Comparison of ENCODE assay signal across 8 mouse cellular contexts in genomic region chr15:78802776-78803391, GRCm38 (mm10). TPM values are rescaled to one million over a fixed set of nuclear protein-coding genes. Genes with fewer than 3 reads are reported as not detected.
A peak's percentile ranks its signal among the peaks of the same experiment; 100 is the strongest.
DNase-seq lines count a peak whose midpoint lies in the region; ATAC-seq and TF ChIP-seq lines count a peak whose summit lies in the region.

TSS of gene Card10 (minus strand) at chr15:78803042.

- H3K9ac ChIP-seq in embryonic facial prominence, embryonic 13.5 days: peak within 1 kb of the TSS; percentile 74
- H3K9ac ChIP-seq in heart, embryonic 16.5 days (ENCODE audit: low read length): peak within 1 kb of the TSS; percentile 94
- peak within 1 kb of the TSS; percentile 65 for H3K9ac ChIP-seq in stomach, embryonic 14.5 days (replicated peaks; ENCODE audit: low read depth, low read length)

- H3K36me3 ChIP-seq in embryonic facial prominence, embryonic 13.5 days: no peaks in the 10 kb centered on the region
- peaks cover 2% of the 10 kb centered on the region; the same call in 1 of the 2 replicates for H3K36me3 ChIP-seq in heart, embryonic 16.5 days (ENCODE audit: control insufficient read depth, insufficient read depth)
- no peaks in the 10 kb centered on the region for H3K36me3 ChIP-seq in stomach, embryonic 14.5 days (ENCODE audit: control insufficient read depth, insufficient read depth, low read length)

- H3K27me3 ChIP-seq in embryonic facial prominence, embryonic 13.5 days: peaks cover 63% of the 10 kb centered on the region
- H3K27me3 ChIP-seq in heart, embryonic 16.5 days (ENCODE audit: control insufficient read depth, insufficient read depth, low read length): peaks cover 9% of the 10 kb centered on the region
- no peaks in the 10 kb centered on the region for H3K27me3 ChIP-seq in stomach, embryonic 14.5 days (ENCODE audit: control insufficient read depth, insufficient read depth, low read length)

- H3K4me3 ChIP-seq in left cerebral cortex, adult 2 months: peak within 1 kb of the TSS; percentile 56
- H3K4me3 ChIP-seq in embryonic facial prominence, embryonic 13.5 days: peak within 1 kb of the TSS; percentile 63
- H3K4me3 ChIP-seq in heart, embryonic 16.5 days (ENCODE audit: low read length): peak within 1 kb of the TSS; percentile 80
- H3K4me3 ChIP-seq in stomach, embryonic 14.5 days (ENCODE audit: low read depth, low read length): peak within 1 kb of the TSS; percentile 65

- H3K4me1 ChIP-seq in embryonic facial prominence, embryonic 13.5 days: peaks cover 41% of the 10 kb centered on the region
- H3K4me1 ChIP-seq in heart, embryonic 16.5 days (ENCODE audit: control insufficient read depth, insufficient read depth, low read length): peaks cover 44% of the 10 kb centered on the region
- peaks cover 10% of the 10 kb centered on the region; the same call in 1 of the 2 replicates for H3K4me1 ChIP-seq in stomach, embryonic 14.5 days (ENCODE audit: control insufficient read depth, insufficient read depth, low read length)

- no peak for TF ChIP-seq CTCF in left cerebral cortex, adult 2 months (IDR thresholded peaks at IDR 0.05)

- 1% methylated on average over 70 of the region's 70 CpGs for WGBS in embryonic facial prominence, embryonic 13.5 days
- under 1% methylated on average over 67 of the region's 70 CpGs for WGBS in heart, embryonic 16.5 days
- 2% methylated on average over 66 of the region's 70 CpGs for WGBS in stomach, embryonic 14.5 days

- intact Hi-C loops in left cerebral cortex, adult 2 months (cut with DNase I): no loop called here

- no peak for DNase-seq in left cerebral cortex, adult 2 months (ENCODE audit: extremely low spot score in 1 of 2, low spot score in 2 of 2)
- no peak for DNase-seq in left cerebral cortex, adult 8-10 months (ENCODE audit: low spot score in 2 of 2)
- DNase-seq in kidney, postnatal 14 days: peak; percentile 86
- peak; percentile 77 to 84 for DNase-seq in lung, postnatal 4 days
- no peak for DNase-seq in cerebellum, adult 9-10 months

- peak within 1 kb of the TSS; percentile 96 for H3K4me2 ChIP-seq in embryonic facial prominence, embryonic 13.5 days
- peak within 1 kb of the TSS; percentile 98 for H3K4me2 ChIP-seq in heart, embryonic 16.5 days (ENCODE audit: low read depth, low read length)
- peak within 1 kb of the TSS; percentile 95 for H3K4me2 ChIP-seq in stomach, embryonic 14.5 days (replicated peaks; ENCODE audit: low read depth, low read length)

- H3K27ac ChIP-seq in left cerebral cortex, adult 2 months: peak within 1 kb of the TSS; percentile 76
- H3K27ac ChIP-seq in embryonic facial prominence, embryonic 13.5 days: no peak within 1 kb of the TSS
- peak within 1 kb of the TSS; percentile 90 for H3K27ac ChIP-seq in heart, embryonic 16.5 days (ENCODE audit: low read length)
- peak within 1 kb of the TSS; percentile 78; the same call in 1 of the 2 replicates for H3K27ac ChIP-seq in stomach, embryonic 14.5 days (ENCODE audit: low read length)

- H3K9me3 ChIP-seq in embryonic facial prominence, embryonic 13.5 days: no peaks in the 10 kb centered on the region
- no peaks in the 10 kb centered on the region for H3K9me3 ChIP-seq in heart, embryonic 16.5 days (replicated peaks; ENCODE audit: control insufficient read depth, low read length)
- H3K9me3 ChIP-seq in stomach, embryonic 14.5 days (ENCODE audit: control insufficient read depth, low read depth, low read length): no peaks in the 10 kb centered on the region

- peak; percentile 40; the same call in 1 of the 2 replicates for ATAC-seq in embryonic facial prominence, embryonic 13.5 days (ENCODE audit: insufficient number of reproducible peaks, insufficient read depth, low FRiP score, low TSS enrichment, low read depth)
- ATAC-seq in heart, embryonic 16.5 days (replicated peaks; ENCODE audit: extremely low read depth, insufficient read depth, low FRiP score): peak; percentile 75
- peak; percentile 59 for ATAC-seq in stomach, embryonic 14.5 days (ENCODE audit: insufficient number of reproducible peaks, insufficient read depth, low FRiP score, low read depth)

RNA-seq across cellular contexts. Expression of gene Card10, which starts in this region (rescaled TPM):
- total RNA-seq in left cerebral cortex, adult 2 months (2021): 1 to 10 TPM; 4.8 TPM
- 1 to 10 TPM; 4.9 to 5.4 (median 5.0) TPM for total RNA-seq in left cerebral cortex, adult 8-10 months (2022)
- polyA plus RNA-seq in embryonic facial prominence, embryonic 13.5 days (2015; fragmentation: Nextera tagmentation; extraction: Ambion mirVana): 3.0 and 3.2 TPM in 2 replicates
- polyA plus RNA-seq in heart, embryonic 16.5 days (2015; fragmentation: Nextera tagmentation; extraction: Ambion mirVana): 6.3 and 7.4 TPM in 2 replicates
- polyA plus RNA-seq in stomach, embryonic 14.5 days (2014; fragmentation: Nextera tagmentation; extraction: Ambion mirVana): 6.5 and 7.6 TPM in 2 replicates

Comparison
In these comparisons a context has a peak if more than half of its experiments do, and no peak if none do; other contexts are left out.
1. DNase-seq: peak in kidney, postnatal 14 days (single experiment) and lung, postnatal 4 days (2 of 2); none in left cerebral cortex, adult 2 months (0 of 2), left cerebral cortex, adult 8-10 months (0 of 2) and cerebellum, adult 9-10 months (single experiment).
2. Peak in every context shown above with its lines, with median percentiles within 50 percentile points of each other: H3K4me3 ChIP-seq, ATAC-seq, H3K4me2 ChIP-seq and H3K9ac ChIP-seq.